Mouse (Mus musculus): Measurements from ENCODE around the gene Ciapin1.

The Ciapin1 gene

DNA sequence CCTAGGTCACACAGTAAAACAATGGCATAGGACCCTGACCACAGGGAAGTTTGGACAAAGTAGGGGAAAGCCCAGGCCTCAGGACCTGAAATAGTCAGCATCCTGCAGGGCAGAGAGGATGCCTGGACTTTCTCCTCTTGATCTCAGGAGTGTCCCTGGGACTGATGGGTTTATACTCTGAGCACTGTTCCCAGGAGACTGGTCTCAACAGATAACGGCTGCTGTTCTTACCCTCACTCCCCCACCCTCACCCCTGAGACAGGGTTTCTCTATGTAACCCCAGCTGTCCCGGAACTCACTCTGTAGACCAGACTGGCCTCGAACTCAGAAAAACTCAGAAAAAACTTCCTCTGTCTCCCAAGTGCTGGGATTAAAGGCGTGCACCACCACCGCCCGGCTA is 29.8 kb downstream of the Ciapin1 start:
- no peak for DNase-seq (ENCODE audit: low read depth, low spot score)

DNA sequence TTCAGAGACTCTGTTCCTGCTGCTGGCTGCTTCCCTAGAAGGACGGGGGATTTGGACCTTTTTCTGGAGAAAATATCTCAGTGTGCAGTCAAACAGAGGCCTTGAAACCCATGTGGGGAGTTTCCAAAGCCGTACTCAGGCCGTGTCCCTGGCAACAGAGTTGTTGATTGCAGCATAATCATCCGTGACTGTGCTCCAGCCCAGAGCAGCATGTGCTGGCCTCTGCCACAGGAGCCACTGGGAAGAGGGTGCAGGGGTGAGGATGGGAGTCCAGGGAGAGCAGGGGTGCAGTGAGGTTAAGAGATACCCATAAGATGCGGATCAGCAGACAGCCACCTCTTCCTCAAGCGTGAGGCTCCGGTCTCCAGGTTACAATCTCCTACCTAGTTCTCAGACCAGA is 30.7 kb downstream of the Ciapin1 start:
- DNase-seq (ENCODE audit: low read depth, low spot score): no peak

DNA sequence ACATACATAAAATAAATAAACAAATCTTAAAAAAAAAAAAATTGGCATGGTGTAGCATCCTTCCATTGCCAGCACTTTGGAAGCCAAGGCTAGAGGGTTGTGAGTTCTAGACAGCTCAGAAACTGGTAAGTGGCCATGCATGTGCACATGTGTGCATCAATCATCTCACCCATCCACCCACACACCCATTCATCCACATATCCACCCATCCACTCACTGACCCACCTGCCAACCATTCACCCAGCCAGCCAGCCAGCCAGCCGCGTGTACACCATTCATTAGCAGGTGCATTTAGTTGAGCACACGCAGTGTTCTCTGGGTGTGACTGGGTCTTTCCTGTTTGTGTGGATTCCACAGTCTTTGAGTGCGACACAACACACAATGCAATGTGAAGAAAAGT is 32.3 kb downstream of the Ciapin1 start:
- DNase-seq (ENCODE audit: low read depth, low spot score): no peak

DNA sequence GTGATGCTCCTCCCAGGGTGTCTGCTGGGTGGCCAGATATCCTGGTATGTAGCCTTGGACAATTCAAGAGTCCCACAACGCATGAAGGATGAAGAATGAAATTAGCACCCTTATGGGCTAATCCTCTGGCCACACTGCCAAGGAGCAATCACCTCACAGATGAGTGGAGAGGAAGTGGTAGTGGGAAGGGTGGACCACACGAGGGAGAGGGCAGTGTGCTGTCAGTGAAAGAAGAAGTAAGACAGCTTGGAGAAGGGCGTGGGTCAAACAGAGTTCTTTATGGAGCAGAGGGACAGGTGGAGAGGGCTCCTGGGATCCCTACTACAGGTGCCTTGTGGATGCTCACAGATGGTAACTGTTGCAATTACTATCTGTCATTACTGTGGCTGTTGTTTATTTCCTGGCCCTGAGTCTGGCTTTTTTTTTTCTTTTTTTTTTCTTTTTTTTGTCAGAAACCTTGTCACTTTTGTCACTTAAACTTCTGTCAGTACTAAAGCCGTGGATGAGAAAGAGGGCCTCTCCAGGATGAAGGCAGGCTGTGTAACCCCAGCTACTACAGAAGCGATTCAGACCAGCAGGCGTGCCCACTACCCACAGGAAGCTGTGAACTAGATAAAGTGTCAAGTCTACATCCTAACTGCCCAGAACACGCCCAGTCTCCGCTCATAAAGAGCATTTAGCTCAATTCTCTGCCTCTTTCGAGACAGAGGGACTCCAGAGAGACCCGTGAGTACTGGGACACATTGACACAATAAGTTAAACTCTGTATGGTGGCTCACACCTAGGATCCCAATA is 33.4 kb downstream of the Ciapin1 start:
- DNase-seq (ENCODE audit: low read depth, low spot score): no peak

DNA sequence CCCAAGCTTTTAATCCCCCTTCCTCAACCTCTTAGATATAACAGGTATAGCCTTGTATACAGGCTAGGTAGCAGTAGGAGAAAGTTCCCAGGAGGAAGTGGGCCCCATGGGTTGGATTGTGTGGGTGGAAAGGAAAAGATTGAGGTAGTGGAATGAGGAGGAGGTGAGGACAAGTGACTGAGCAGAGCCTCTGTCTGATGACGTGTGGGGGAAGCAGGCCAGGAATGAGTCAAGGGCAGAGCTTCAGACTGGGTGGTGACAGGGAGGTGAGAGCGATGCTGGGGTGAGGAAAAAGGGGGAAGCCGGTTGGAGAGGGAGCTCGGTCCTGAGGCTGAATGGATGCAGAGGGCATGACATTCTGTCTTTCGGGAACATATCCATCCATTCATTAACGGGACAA is 34.6 kb downstream of the Ciapin1 start:
- DNase-seq (ENCODE audit: low read depth, low spot score): no peak

DNA sequence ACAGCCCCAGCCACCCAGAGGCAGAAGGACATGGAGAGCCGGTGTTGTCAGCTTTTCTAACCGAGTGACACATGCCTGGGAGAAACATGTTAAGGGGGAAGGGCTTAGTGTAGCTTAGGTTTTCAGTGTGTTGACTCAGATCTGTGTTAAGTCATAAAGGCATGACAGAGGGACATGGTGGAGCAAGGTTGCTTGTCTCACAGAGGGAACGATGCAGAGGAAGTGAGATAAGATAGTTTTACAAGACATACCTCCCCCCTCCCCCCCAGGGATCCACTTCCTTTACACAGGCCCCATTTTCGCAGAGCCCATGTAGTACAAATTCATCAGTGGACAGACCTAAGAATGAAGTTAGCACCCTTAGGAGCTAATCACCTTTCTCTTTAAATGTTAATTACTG is 35.8 kb downstream of the Ciapin1 start:
- no peak for DNase-seq (ENCODE audit: low read depth, low spot score)

DNA sequence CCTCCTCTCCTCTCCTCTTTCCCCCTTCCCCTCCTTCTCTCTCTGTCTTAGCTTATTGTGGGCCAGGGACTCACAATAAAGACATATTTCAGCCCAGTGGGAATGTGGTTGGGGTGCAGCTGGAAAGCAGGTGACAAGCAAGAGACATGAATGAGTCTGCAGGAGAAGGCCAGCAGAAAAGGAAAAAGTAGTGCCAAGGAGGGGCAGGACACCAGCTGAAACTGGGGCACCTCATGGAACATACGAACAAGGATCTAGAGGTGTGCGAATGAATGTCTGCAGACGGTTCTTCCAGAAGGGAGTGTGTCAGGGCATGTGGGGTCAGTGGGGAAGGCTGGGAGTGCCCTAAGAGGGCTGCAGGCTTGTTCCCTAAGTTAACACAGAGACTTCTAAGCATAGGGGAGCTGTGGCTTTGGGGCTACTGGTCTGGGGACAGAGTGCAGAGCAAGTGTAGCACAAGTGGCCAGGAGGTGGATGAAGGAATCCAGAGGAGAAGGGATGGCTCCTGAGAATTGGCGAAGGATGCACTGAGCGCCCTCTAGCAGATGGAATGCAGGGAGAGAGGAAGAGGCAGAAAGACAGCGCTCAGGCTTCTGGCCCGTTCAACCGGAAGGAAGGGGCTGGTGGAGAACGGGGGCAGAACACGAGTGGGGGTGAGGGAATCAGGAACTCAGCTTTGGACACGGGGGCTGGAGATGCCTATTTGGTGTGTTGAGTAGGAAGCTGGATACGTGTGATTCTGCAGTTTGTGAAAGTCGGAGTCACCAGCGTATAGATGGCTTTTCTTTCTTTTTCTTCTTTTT is 36.7 kb downstream of the Ciapin1 start:
- no peak for DNase-seq (ENCODE audit: low read depth, low spot score)

DNA sequence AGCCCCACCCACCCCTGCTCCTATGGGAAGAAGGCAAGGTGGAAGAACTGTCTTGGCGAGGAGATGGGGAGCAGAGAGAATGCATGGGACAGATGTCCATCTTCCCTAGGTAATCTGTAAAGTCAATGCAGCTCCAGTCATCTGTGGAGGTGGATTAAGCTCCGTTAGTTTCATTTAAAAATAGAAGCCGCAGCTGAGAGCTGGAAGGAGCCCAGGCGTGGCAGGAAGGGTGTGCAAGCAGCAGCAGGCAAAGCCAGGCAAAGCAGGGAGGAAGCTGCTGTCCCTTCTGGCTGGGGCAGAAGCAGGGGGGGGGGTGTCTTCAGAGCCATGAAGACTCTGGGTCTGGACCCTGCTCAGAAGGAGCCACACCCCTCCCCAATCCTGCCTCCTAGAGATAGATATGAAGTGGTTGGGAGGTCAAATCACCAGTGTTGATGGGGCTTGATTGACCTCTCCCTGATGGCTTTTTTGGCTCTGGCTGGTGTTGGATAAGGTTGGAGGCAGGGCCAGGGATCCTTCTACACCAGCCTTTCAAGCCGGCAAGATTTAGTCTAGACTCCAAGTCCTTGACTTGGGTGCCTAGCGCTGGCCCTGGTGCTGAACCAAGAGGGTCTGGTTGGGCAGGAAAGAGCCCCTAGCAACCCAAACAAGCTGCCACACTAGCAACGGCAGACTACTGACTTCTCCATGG is 37.7 kb downstream of the Ciapin1 start:
- no peak for DNase-seq (ENCODE audit: low read depth, low spot score)

DNA sequence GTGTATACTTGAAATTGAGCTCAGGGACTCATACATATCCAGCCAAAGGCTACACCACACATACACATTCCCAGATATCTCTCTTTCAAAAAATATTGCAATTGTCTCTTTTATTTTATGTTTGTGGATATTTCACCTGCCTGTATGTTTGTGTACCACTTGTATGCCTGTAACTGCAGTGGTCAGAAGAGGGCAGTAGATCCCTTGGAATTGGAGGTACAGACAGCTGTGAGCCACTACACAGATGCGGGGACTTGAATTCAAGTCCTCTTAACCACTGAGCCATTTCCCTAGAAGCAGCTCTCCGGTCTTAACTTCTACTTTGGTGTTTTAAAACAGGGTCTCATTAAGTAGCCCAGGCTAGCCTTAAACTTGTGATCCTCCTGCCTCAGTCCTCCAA is 43.4 kb downstream of the Ciapin1 start:
- no peak for DNase-seq (ENCODE audit: low read depth, low spot score)

DNA sequence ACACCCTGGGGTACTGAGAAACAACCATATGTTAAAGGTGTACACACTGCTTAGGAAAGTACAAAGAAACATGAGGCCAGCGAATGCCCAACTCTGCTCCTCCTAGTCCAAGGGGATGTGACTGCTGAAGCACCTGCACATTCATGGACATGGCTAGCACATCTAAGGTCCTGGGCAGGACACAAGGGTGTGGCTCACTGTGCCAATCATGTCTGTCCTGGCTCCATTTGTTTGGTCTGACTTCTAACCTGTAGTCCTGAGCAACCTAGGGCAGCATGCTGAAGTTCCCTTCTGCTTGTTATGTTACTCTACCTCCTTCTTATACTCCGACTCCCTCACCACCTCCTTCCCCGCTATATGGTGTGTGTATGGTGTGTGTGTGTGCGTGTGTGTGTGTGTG is 43.8 kb downstream of the Ciapin1 start:
- DNase-seq (ENCODE audit: low read depth, low spot score): no peak

DNA sequence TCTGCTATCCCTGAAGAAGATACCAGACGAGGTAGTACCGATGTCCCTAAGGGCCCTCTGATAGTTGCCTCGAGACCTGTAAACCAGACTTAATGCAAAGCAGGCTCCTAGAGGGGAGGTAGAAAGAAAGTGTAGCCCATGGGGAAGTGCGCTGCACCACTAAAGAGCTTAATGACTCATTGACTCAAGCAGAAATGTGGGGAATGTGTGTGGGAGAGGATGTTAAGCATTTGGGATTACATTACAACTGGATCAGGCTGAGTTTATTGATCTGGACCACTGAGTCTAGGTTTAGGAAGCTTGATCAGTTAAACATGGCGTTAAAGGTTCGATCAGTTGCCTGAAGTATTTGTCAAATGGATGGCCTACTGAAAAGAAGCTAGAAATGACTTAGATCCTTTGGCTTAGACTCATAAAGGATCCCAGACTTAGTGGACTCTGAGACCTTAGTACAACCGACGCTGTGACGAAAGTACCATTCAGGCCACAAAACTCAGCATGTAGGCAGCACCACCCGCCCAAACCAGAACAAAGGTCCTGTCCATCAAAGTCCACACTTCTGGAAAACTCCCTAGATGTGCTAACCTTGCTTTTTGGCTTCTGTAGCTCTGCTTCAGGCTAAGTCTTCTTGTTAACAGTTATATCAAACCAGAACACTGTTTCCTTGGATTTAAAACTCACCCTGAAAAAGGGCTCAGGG is 48.8 kb downstream of the Ciapin1 start:
- DNase-seq (ENCODE audit: low read depth, low spot score): no peak

DNA sequence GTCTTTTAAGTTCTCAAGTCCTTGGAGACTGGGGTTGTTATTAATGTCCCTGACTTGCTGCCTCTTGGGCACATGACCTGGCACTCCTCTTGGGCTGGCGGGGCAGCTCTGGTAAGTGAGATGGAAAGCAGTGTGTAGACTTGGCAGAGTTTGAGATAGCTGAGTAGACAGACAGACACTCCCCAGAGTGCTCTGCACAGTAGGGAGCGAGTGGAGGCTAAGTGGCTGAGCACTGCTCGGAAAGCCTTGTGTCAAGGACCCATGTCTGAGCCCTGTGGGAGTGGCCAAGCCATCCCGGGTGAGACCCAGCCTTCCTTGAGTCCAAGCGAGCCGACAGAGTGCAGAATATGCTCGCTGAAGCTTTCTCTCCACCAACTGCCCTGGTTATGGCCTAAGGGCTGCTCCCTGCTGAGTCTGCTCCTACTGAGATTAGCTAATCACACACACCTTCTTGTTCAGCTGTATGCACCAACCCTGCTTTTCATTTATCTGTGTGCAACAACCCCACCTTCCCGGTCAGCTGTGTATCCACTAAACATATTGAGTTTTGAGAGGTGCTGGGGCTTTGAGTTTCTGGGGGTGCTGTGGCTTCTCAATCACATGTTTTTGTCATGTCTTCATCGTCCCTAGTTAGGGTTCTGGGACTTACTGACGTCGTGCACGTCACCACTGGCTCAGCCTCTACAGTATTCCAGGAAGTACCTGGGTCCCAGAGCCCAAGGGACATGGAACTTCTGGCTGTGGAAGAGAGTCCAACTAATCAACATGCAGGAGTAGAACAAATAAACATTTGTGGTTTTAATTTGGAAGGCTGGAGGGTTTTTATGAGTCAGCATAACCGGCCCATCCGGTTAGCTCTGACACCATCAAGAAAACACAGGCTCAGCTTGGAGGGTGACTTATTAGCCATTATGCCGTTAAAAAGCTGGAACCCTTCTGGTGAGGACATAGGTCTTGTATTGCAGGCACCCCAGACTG is 50.3 kb downstream of the Ciapin1 start:
- no peak for DNase-seq (ENCODE audit: low read depth, low spot score)

DNA sequence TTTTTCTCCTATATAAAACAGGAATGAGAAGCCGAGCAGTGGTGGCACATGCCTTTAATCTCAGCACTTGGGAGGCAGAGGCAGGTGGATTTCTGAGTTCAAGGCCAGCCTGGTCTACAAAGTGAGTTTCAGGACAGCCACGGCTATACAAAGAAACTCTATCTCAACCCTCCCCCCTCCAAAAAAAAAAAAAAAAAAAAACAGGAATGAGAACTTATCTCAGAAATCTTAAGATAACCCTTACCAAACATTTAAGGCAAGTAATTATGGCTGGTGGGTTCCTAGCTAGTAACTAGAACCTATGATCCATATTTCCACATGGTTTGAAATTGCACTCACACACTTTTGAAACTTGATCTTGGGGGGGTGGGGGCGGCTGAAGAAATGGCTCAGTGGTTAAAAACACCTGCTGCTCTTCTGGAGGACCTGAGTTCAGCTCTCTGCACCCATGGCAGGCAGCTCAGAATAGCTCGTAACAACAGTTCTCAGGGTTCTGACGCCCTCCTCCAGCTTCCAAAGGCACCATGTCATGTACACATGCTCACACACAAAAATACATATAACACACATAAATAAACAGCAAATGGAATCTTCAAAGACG is 52.1 kb downstream of the Ciapin1 start:
- DNase-seq (ENCODE audit: low read depth, low spot score): no peak

DNA sequence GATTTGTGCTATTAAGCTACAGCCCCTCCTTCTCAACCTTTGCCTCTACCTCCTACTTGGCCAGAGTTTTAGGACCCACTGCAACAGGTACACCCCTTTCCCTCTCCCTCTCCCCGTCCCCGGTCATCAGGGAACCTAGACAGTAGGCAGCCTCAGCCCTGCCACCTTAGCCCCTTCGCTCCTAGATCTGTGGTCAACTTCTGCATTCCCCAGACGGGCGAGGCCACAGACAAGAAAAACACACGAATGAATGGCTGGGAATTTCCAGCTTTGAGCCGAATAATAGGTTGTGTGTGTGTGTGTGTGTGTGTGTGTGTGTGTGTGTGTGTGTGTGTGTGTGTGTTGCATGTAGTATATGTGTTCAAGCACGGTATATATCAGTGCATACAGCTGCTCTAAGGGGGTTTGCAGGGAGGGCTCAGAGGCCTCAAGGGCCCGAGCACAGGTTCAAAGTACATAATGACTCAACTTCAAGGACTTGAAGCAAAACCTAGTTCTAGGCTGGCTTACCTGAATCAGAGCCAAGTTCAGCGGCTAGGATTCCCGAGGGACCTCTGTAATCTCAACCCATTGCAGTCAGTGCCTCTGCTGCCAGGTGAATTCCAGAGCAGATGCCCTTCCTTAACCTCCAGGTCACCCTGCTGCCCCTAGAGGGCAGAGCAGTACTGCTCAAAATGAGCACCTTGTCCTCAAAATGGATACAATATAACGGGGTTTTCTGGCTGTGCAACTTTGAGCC is 52.7 kb downstream of the Ciapin1 start:
- DNase-seq (ENCODE audit: low read depth, low spot score): no peak

DNA sequence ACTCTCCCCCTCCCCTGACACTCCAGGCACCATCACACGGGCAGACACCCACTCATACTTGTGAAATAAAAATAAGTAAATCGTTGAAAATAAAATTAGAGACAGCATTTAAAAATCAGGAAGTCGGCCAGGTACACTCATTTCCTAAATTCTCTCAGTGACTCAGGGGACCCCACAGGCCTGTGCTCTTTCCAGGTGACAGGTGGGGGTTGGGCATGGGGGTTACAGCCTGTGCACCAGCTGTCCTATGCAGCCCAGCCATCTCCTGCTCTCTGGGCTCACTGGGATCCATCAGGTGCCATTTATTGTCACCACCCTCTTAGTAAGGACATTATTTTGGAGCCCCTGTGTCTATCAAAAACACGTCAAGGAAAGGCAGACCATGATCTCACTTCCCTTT is 54.3 kb downstream of the Ciapin1 start:
- DNase-seq (ENCODE audit: low read depth, low spot score): no peak

DNA sequence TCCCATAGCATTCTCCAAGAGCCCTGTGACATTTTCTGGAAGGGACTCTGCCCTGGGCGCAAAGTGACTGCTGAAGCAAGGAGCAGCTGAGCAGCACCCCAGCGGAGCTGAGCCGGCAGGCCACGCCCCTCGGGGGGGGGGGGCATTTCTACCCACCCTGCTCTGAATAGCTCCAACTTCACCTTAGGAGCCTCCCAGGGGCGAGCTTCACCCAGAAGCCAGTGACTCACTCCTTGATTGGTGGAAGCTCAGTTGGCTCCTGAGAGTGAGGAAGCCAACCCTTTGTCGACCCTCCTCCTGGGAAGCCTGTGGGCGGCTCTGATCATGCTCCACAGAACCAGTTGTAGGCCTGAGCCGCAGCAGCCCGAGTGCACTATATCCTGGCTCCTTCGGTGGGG is 56.3 kb downstream of the Ciapin1 start:
- DNase-seq (ENCODE audit: low read depth, low spot score): no peak

DNA sequence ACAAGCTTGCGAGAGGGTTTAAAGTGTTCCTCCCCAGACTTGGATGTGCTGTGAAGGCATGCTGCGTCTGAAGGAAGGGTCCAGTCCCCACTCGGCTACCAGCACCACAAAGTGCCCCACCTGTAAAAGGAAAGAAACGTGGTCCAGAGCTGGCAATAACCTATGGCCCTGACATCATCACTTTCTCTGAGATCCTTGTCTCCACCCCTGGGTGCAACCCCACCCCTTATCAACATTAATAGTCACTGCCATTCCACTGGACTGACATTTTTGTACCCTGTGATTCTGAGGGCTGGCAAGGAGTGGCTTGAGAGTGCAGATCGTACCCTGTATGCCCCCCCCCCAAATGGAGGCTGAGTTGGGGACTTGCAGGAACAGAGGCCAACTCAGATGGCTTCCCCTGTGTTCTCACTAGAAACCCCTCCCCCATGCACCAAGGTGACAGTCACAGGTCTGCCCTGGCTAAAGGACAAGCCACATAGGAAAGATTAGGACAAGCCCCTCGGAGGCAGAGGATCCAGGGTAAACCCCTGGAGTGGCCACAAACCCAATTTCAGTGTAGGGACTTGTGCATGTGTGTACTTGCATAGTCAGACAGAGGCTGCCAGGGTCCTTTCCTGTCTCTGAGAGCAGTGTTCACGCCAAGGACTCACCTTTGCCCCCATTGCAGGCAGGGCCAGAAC is 56.9 kb downstream of the Ciapin1 start:
- DNase-seq (ENCODE audit: low read depth, low spot score): no peak

DNA sequence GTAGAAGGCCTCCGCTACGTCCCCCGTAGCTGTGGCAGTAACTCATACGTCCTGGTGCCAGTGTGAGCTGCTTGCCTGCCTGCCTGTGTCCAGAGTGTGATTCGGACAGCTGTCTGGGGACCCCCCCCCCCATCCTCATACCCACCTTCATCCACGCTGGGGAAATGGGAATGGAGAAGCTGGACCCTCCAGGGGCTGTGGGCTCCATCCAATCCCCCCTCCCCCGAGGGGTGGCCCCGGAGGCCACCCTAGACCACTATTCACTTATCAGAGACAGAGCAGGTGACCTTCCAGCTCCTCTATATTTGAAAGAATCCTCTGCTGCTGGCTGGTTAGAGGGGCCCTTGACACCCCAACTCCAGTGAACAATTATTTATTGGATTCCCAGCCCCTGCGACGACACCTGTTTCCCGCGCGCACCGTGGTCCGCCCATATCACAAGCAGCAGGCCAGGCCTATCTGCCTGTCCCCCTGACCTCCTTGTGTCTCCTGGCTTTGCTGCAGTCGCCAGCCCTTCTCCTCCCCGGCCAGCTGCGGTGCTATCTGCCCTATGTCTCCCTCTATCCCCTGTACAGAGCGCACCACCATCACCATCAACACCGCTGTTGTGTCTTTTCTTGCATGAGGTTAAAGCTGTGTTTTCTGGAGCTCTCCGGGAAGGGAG is 57.5 kb downstream of the Ciapin1 start:
- DNase-seq (ENCODE audit: low read depth, low spot score): no peak

Data from retina, postnatal 7 days (tissue).